Mouse (Mus musculus) liver, adult 2 months (tissue): ENCODE measurements at regions not wholly inside any gene's neighbourhood (a gene's known extent, or its start where the extent isn't known, plus 50 kb on each side); places are given as distances from the start of the nearest gene placed in this dataset.

Experiments used
- CTCF ChIP-seq: fragments of 200-500 bp; IDR thresholded peaks from 2 replicates; pipeline ENCODE4 v1.5.1; 2011; ENCODE audit warnings: low read depth, low read length, control low read depth
- POLR2A ChIP-seq: fragments of 200-500 bp; IDR thresholded peaks from 2 replicates; pipeline ENCODE4 v1.6.1; 2011; ENCODE audit warnings: low read length, control low read depth; ENCODE audit not compliant: insufficient read depth; ENCODE audit errors: extremely low read depth

DNA sequence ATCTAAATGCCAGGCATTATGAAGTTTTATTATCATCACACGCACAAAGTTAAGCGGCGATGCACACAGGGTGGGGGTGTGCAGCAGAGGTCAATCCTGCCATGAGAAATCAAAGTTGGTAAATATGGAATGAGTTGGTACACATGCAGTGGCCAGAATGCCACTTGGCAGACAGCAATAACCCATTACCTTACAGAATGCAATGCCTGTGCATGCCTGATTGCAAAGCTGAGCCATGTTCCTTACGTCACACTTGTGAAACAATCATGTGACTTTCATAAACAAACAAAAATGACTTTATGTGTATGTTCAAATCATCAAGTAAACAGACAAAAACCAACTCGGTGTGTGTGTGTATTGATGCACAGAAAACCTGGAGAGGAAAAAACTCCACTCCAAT lies 208.5 kb upstream of the Mkln1 start:
- TF ChIP-seq POLR2A (no peak), CTCF (no peak)
